Mouse (Mus musculus) embryonic fibroblast, embryonic 13.5 days (primary cell): ENCODE results near the gene Itgb6.

Experiments
- CTCF ChIP-seq: IDR thresholded peaks from 2 replicates; pipeline ENCODE4 v1.5.1; 2011; ENCODE audit warnings: mild to moderate bottlenecking, control low read depth, low read length, moderate library complexity, borderline replicate concordance; ENCODE audit not compliant: insufficient read depth
- POLR2A ChIP-seq: IDR thresholded peaks from 2 replicates; pipeline ENCODE4 v1.6.1; 2011; ENCODE audit warnings: low read depth, mild to moderate bottlenecking, control low read depth, low read length, moderate library complexity

- TF ChIP-seq CTCF = no peak
- no peak for TF ChIP-seq POLR2A
Observed at GRCm38 (mm10) chr2:60705426-60705825, 17.0 kb downstream of the Itgb6 start.
